Mouse (Mus musculus) testis, postnatal 10 days (tissue): ENCODE measurements around the gene Hmmr.
"Not testable (repeated sequence)": the region's sequence is repeated elsewhere in the genome, so short reads cannot be mapped to it uniquely, and the experiment has no call there.

ENCODE experiments used
- DNase-seq: peaks from one replicate; pipeline ENCODE4 v3.0.0; 2021; ENCODE audit warnings: low spot score

Hmmr gene

DNA sequence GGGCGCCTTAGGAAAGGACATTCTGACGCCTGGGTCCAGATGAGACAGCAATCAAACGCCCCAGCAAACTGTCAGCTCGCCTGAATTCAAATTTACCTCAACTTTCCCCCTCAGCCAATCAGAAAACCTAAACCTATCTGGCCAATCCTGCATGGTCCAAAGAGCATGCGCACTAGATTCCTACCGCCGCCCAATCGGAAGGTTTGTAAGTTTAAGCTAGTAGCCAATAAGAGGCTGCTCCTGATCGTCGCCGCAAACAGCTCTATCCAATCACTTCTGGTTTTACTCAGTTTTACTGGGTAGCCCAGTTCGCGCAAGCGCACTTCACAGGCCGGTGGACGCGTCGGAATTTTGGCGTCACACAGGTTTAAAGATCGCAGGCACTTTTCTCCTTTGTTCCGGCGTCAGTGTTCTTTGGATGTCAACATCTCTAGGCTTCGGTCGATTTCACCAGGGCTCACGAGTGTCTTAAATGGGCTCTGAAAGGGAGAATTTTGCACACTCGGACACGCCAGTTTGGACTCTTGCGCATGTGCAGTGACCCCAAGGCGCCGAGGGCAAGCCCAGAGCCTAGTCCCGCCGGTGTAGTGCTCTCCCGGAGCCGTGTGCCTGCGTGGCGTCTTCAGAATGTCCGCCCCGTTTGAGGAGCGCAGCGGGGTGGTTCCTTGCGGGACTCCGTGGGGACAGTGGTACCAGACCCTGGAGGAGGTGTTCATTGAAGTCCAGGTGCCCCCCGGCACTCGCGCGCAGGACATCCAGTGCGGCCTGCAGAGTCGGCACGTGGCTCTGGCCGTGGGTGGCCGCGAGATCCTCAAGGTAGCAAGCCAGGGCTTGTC lies at the start of gene Hmmr, which contains the start of gene Nudcd2:
Gene Hmmr (minus strand): TSS at position 84 of the 836 bp plus-strand sequence.
Gene Nudcd2 (plus strand): TSS at position 329 of the 836 bp plus-strand sequence.
- DNase-seq = peak; percentile 91

DNA sequence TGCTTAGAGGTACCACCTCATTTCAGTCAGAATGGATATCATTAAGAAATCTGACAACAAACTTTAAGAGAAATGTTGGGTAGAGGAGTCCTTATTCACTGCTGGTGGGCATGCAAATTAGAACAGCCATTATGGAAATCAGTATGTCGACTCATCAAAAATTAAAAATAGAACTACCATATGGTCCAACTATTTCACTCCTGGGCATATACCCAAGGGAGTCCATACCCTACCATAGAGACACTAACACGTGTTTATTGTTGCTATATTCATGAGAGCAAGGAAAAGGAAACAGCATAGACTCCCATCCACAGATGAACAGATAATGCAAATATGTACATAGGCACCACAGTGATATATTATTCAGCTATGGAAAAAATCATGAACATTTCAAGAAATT lies 48.6 kb upstream of the Hmmr start:
- DNase-seq = no peak

DNA sequence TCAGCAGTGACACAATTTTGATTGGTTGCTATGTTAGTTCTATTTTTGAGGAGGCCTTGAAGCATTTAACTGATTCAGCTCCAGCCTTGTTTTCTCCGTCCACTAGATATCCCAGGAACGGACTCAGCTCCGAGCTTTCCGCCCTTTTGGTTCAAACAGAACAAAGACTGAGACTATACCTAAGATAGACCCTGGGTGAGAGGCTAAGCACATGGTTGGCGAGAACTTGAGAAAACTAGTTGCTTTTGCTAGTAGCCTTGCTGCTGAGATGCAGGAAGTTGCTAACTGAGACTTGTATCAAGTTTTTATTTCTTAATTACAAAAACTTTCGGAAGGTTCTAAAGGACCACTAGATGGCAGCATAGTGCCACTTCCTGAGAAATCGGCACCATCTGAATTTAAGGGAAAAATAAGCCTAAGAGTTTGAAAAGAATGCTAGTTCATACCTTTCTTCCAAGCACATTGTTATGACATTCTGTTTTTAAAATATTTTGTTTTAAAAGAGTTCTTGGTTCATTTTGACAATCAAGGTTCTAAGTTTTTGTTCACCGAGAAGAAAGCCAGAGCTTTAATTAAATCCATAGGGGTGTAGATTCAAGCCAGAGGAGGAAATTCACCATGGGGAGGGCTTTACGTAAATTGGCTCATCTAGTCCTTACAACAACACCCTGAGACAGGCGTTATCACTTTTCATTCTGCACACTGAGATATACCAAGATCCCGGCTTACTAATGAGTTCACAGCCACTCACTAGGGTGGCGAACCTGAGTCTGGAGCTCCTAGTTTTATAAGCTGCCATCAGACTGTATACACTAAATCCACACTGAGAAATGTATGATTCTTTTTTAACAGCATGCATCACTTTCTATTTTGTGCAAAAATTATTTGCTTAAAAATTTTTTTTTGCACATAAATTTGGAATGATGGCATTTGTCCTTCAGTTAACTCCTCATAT lies 42.4 kb upstream of the Hmmr start:
- DNase-seq = no peak

DNA sequence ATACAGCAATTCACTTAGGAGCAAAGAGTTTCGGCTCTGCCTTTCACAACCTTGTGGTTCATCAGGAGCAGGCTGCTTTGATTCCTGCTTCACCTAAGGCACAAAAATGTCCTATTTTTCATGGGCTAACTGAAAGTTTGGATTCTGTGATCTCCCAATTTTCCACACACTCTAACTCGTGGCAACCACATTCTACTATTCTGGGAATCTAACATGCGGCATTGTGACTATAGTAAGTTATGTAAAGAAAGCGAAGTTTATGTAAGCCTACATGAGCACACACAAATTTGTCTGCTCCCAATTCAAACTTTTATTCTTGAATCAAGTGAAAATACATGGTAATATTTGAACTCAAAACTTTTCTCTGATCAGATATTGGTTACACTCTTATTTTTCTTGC lies 31.5 kb upstream of the Hmmr start:
- no peak for DNase-seq

DNA sequence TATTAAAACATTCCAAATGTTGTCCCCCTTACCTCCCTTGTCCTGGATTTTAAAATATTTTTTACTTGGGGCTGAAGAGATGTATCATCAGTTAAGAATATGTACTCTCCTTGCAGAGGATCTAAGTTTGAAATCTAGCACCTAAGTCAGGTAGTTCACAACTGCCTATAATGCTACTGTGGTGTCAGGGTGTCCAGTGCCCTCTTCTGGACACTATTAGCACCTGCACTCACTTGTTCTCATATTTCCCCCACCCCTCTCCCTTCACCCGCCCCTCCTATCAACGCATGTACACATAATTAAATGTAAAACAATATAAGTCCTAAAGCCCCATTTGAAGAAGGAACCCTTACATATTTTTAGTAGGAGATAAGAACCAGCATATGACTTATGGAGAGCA lies 30.2 kb upstream of the Hmmr start:
- no peak for DNase-seq

DNA sequence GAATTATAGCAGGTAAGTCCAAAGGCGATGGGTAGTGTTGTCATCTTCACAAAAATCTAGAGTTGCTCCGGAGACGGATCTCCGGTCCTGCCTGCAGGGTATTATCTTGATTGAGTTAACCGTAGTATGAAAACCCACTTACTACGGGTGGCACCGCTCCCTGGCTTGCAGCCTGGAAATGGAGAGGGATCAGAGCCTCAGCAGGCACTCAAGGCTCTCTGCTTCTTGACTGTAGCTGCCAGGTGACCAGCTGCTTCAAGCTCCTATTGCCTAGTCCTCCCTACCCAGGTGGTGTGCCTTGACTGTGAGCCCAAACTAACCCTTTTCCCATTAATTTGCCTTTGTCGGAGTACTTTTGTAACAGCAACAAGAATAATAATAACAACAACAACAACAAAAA lies 26.7 kb upstream of the Hmmr start:
- DNase-seq = no peak

DNA sequence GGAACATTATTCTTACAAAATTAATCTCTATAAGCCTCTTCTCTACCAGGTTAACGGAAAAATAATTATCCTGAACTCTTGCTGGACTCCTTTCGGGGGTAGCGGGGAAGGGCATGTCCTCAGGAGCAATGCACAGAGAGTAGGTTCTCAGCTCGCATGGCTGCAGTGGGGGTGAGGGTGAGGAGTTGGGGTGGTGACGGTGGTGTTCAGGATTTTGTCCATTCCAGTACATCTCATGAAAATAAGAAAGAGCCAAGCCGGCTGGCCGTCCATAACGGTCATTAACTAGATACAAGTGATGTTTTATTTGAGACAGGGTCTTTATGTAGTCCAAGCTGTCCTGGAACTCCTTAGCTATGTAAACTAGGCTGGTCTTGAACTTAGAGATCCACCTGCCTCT lies 22.7 kb upstream of the Hmmr start:
- DNase-seq = no peak

DNA sequence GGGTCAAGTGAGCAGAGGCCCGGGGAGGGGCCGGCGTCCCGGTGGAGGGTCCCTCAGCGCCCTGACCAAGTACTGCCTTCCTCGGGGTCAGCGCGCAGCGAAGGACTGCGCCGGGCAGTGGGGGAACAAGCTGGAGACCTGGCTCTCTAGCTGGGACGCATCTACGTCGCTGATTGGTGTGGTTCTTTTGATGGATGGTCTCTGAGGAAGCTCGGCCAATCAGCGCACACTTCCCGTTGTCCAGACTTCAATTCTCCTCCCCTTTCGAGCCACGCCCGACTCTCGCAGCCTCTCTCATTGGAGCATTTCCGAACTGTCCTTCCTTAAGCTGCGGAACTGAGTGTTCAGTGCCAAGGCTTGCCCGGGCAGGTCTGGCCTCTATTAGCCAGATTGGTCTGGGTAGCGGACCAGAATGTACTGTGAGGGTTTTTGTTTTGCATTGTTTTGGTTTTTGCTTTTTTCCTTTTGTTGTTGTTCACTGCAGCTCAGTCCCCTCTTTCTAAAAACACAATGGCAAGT lies 21.9 kb upstream of the Hmmr start, which contains the start of gene Ccng1:
Gene Ccng1 (minus strand): TSS at position 203 of the 519 bp plus-strand sequence.
- peak; percentile 89 for DNase-seq

DNA sequence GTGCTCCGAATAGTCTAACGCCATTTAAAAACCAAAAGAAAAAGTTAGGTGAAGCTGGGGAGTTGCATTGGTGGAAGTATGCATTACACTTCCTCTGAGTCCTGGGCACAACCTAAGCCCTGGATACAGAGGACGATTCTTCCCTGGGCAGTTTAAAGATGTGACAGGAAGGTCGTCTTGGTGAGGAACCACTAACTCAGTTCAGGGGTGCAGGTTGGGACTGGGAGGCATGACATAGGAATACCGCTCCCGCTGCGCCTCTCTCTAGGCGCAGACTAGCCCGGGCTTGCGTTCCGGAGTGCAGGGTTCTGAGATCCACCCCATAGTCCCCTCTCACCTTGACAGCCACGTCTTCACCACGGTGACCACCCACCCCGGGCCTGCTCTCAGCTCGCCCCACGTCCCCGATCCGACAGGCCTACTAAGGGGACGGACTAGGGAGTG lies 21.5 kb upstream of the Hmmr start:
- no peak for DNase-seq

DNA sequence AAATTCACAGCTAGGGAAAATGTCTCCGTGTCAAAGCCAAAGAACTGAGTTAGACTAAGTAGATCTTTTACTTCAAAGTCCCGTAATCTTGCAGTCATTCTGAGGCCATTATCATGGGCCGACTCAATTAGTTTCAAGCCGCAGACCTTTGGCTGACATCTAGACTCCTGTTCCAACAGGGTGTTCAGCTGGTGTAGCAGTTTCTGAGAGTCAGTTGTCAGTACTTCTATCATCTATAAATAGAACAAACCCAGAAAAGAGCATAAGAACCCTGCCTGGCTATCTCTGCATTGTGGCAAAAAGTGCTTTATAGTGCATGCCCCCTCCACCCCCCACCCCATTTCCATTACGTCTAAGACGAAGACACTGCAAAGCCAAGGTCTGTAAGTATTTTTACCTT lies 20.6 kb upstream of the Hmmr start:
- DNase-seq = no peak

DNA sequence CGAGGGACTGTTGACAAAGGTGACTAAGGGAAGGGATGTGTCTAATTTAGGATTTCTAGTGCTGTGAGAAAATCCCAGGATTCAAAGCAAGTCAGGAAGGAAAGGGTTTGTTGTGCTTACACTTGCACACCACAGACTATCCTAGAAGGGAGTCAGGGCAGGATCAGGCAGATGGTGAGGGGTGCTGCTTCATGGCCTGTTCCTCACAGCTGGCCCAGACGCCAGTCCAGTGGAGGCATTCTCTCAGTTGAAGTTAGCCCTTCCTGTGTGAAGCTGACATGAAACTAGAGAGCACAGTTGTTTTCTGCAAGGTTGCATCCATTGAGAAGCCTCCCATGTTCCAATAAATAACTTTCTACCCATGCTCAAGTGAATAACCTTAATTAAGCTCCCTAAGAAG lies 14.5 kb upstream of the Hmmr start:
- DNase-seq = no peak

DNA sequence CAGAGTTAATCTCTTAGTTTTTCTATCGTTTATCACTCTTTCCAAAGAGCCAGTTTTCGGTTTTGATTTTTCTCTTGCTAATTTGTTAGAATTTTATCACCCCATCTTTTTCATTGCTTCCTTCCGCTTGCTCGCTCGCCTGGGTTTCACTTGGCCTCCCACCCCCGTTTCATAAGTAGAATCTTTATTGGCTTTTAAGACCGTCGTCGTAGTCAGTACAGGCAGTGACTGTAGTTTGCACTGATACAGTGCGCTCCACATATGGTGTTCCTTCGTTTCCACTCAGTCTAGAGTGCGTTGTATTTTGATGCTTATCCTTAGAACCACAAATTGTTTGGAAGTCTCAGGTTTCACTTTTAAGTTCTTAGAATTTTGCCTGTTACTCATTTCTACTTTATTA lies 13.1 kb upstream of the Hmmr start:
- DNase-seq = no peak

DNA sequence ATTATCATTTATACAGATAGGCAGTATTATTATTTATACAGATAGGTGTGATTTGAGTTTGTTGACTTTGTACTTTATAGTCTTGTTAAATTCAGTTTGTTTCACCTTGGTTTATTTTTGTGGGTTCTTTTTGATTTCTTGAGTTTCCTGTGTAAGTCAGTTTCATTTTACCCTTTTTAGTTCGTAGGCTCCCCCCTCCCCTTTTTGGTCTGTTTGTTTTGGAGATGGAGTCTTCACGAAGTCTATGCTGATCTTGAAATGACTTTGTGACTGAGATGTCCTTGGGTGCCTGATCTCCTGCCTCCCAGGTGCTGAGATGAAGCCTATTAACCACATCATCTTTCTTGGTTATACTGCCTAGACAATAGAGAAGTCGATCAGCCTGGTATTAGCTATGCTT lies 11.1 kb upstream of the Hmmr start:
- no peak for DNase-seq

DNA sequence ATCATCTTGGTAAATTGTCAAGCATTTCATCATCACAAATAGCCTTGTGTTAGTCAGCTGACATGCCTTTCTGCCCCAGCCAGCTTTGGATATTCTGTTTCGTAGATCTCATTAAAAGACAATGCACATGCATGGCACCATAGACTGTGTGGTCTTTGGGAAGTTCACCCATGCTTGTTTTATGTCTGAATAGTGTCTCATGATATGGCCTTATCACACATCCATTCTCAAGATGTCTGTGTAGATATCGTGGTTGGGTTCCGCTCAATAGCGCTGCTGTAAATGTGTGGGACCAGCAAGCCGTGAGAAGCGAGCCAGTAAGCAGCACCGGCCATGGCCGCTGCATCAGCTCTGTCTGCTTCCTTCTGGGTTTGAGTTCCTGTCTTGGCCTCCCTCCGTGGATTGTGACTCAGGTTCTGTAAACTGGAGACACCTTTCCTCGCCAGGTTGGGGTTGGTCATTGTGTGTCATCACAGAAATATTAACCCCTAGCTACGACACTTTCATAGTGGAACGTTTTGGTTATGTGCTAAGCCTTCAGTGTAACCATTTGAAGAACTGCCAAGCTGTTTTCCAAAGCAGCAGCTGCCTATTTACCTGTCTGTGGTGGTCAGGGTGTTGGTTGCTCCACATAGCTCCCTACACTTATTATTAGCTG lies 8.5 kb upstream of the Hmmr start:
- DNase-seq = no peak

DNA sequence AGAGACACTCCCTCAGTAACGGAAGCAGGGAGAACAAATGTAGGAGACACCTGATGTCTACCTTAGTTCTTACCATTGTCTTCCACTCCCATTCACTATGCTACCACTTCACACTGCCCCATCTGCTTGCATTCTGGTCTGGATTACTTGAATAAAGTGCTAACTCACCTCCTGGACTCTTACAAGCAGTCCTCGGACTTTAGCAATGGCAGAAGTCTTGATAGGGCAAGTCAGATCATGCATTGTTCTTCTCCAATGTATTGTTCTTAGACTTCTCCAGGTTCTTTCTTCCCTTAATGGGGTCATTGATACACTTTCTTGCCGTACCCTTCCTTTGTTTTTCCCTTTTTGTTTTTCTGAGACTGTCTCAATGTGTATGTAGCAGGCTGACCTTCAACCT lies 4.1 kb upstream of the Hmmr start:
- no peak for DNase-seq

DNA sequence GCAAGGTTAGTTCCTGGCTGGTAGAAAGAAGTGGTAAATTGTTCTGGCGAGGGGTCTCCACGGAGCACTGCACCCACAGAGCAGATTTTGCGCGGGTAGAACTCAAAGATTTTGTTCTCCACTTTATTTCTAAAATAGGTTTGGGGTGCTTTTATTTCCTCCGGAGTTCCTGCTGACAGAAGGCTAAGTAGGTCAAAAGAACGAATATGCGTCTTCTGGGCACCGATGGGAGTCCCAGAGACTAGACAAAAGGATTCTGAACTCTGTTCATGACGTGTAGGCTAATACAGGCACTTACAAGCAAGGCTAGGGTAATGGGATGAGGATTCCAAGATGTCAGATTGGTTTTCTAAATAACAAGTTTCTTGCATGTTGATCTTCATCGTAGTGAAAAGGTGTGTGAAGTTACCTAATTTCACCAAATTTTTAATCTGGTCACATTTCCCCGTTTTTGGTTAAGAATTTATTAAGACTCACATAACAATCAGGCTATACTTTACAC lies 1.1 kb upstream of the Hmmr start:
- no peak for DNase-seq

DNA sequence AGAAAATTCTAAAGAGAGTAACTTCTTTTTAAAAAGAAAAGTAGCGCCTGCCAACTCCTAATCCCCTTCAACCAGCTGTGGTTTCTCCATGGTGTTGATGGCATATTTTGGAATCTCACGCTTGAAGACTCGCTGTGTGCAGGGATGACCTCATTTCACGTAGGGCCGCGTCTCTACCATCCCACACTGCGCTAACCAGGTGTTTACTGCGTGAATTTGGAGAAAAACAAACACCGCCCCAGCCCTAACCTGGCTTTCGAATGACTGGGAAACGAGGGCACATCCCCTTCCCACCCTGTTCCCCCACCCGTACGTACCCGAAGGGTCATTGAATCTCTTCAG lies 254 bp downstream of the Hmmr start:
- no peak for DNase-seq

DNA sequence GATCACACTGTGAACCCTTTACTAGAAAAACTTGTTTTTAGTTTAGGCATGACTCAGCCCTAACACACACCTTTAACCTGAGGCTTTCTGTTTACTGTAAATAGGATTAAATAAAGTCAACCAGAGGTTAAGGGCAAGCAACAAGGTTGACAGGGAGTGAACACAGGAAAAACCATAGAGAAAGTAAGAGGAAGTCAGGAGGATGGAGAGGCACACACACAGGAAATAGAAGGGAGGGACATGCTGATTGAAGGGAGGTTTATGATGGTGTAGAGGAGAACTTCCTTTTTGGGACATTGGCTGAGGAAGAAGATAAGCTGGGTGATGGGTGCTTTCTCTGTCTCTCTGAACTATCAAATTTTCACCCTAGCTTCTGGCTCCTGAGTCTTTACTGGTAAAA lies 14.9 kb downstream of the Hmmr start:
- DNase-seq = no peak

DNA sequence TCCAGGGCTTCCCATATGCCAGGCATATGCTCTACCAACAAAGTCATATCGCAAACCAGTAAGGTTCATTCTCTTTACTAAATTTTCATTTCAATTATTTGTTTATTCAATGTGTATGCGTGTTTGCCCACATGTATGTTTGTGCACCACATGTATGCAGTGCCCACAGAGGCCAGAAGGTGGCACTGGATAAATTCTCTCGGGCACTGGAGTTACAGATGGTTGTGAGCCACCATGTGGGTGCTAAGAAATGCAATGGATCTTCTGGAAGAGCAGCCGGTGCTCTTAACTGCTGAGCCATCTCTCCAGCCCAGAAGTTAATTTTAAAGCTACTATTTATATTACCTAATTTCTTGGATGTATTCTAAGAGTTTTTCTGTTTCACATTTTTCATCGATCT lies 17.7 kb downstream of the Hmmr start:
- DNase-seq = no peak

DNA sequence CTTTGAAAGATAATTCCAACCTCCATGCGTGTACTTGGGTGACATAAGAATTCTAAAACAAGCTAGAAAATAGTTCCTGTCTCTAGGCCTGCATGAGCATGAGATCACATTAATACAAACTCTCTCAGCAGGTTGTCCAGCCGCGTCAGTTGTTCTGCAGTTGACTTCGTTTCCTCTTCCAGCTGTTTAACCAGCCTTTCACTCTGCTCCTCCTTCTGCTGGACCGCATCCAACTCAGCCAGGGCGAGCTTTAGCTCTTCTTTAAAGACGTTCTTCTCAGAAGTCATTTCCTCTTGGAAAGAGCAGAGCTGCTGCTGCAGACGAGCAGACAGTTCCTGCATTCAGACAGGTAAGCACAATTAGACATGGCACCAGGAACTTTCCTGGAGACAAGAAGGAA lies 19.4 kb downstream of the Hmmr start:
- no peak for DNase-seq

DNA sequence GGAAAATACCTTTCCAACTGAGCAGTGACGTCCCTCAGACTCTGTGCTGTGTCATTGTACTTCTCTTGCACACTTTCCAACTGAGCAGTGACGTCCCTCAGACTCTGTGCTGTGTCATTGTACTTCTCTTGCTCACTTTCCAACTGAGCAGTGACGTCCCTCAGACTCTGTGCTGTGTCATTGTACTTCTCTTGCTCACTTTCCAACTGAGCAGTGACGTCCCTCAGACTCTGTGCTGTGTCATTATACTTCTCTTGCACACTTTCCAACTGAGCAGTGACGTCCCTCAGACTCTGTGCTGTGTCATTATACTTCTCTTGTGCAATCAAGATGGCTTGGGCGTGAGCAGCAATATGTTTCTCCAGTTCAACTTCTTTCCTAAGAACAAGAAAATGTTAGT lies 23.3 kb downstream of the Hmmr start:
- not testable (repeated sequence) for DNase-seq

DNA sequence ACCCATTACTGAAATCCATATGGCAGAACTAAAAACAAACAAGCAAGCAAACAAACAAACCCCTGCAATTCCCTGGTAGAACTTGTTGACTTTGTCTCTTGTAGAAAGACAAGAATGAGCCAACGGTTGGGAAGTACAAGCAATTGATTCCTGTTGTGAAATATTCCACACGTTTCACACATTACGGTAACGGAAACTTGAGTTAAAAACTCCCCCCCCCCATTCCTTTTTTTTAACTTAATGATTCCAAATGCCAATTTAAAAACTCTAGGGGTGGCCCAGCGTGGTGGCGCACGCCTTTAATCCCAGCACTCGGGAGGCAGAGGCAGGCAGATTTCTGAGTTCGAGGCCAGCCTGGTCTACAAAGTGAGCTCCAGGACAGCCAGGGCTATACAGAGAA lies 38.1 kb downstream of the Hmmr start, which contains the start of gene Mat2b:
Gene Mat2b (minus strand): TSS at position 101 of the 400 bp plus-strand sequence.
- DNase-seq = no peak
